8 mouse cellular contexts compared by ENCODE assay signal in genomic region chr13:63918733-63919422, GRCm38 (mm10).
DNase-seq lines count a peak whose midpoint lies in the region; ATAC-seq lines count a peak whose summit lies in the region.

No protein-coding gene starts in this region.

- H3K36me3 ChIP-seq in liver, embryonic 11.5 days (ENCODE audit: control insufficient read depth, insufficient read depth, low read length) = no peaks in the 10 kb centered on the region
- H3K36me3 ChIP-seq in heart, embryonic 12.5 days = no peaks in the 10 kb centered on the region
- no peaks in the 10 kb centered on the region for H3K36me3 ChIP-seq in limb, embryonic 15.5 days

- H3K4me2 ChIP-seq in liver, embryonic 11.5 days = no peak overlapping the region
- peak overlapping the region; percentile 46 for H3K4me2 ChIP-seq in heart, embryonic 12.5 days
- H3K4me2 ChIP-seq in limb, embryonic 15.5 days = peak overlapping the region; percentile 24

- no peak overlapping the region for H3K4me3 ChIP-seq in liver, embryonic 11.5 days (ENCODE audit: low read depth, low read length)
- H3K4me3 ChIP-seq in heart, embryonic 12.5 days = no peak overlapping the region
- H3K4me3 ChIP-seq in limb, embryonic 15.5 days = peak overlapping the region; percentile 13

- H3K27ac ChIP-seq in liver, embryonic 11.5 days (ENCODE audit: low read depth, low read length) = peak overlapping the region; percentile 59
- peak overlapping the region; percentile 20; the same call in 1 of the 2 replicates for H3K27ac ChIP-seq in heart, embryonic 12.5 days (ENCODE audit: poor library complexity, severe bottlenecking)
- peak overlapping the region; percentile 95 for H3K27ac ChIP-seq in limb, embryonic 15.5 days

- WGBS in liver, embryonic 11.5 days = 66% methylated on average over 18 of the region's 18 CpGs
- WGBS in heart, embryonic 12.5 days = 64% methylated on average over 18 of the region's 18 CpGs
- 22% methylated on average over 18 of the region's 18 CpGs for WGBS in limb, embryonic 15.5 days

- H3K9ac ChIP-seq in liver, embryonic 11.5 days (ENCODE audit: low read depth, low read length) = 0 out of 2 replicates have a peak overlapping the region, but pooled peaks have one; percentile 40
- H3K9ac ChIP-seq in heart, embryonic 12.5 days = peak overlapping the region; percentile 9; the same call in 1 of the 2 replicates
- no peak overlapping the region for H3K9ac ChIP-seq in limb, embryonic 15.5 days

- H3K27me3 ChIP-seq in liver, embryonic 11.5 days (replicated peaks; ENCODE audit: control insufficient read depth, insufficient read depth, low read length) = no peaks in the 10 kb centered on the region
- no peaks in the 10 kb centered on the region for H3K27me3 ChIP-seq in heart, embryonic 12.5 days (replicated peaks)
- H3K27me3 ChIP-seq in limb, embryonic 15.5 days = no peaks in the 10 kb centered on the region

- no peaks in the 10 kb centered on the region for H3K9me3 ChIP-seq in liver, embryonic 11.5 days (ENCODE audit: control insufficient read depth, low read length)
- peaks cover 5% of the 10 kb centered on the region; the same call in 1 of the 2 replicates for H3K9me3 ChIP-seq in heart, embryonic 12.5 days (replicated peaks)
- H3K9me3 ChIP-seq in limb, embryonic 15.5 days = no peaks in the 10 kb centered on the region

- no peak for ATAC-seq in liver, embryonic 11.5 days (replicated peaks; ENCODE audit: low FRiP score)
- ATAC-seq in heart, embryonic 12.5 days (ENCODE audit: insufficient number of reproducible peaks, low FRiP score) = no peak; the same call in 1 of the 2 replicates
- ATAC-seq in limb, embryonic 15.5 days (ENCODE audit: insufficient number of reproducible peaks, low FRiP score, low TSS enrichment, low read depth) = peak; percentile 82

- DNase-seq in liver, embryonic 11.5 days (ENCODE audit: low spot score) = no peak
- DNase-seq in liver = no peak
- DNase-seq in cerebellum, postnatal 4 days (ENCODE audit: low spot score in 2 of 2) = peak; percentile 33 to 51
- peak; percentile 73 for DNase-seq in kidney, postnatal 10 days
- peak; percentile 50 for DNase-seq in telencephalon, adult 2 months (ENCODE audit: low read depth, low spot score)
- DNase-seq in thymus, postnatal 10 days (ENCODE audit: low spot score in 2 of 2) = no peak

- peaks cover 24% of the 10 kb centered on the region for H3K4me1 ChIP-seq in liver, embryonic 11.5 days (replicated peaks; ENCODE audit: control insufficient read depth, insufficient read depth, low read length)
- peaks cover 27% of the 10 kb centered on the region for H3K4me1 ChIP-seq in heart, embryonic 12.5 days (replicated peaks)
- H3K4me1 ChIP-seq in limb, embryonic 15.5 days = peaks cover 51% of the 10 kb centered on the region

Comparison
In these comparisons a context has a peak if more than half of its experiments do, and no peak if none do; other contexts are left out.
1. DNase-seq: peak in cerebellum, postnatal 4 days (2 of 2), kidney, postnatal 10 days (single experiment) and telencephalon, adult 2 months (single experiment); none in liver, embryonic 11.5 days (single experiment), liver (single experiment) and thymus, postnatal 10 days (0 of 2).
2. H3K27ac ChIP-seq: peak in every context shown above with its lines; median percentile 95 in limb, embryonic 15.5 days; 59 in liver, embryonic 11.5 days; 20 in heart, embryonic 12.5 days.